Mouse (Mus musculus) heart, embryonic 13.5 days (tissue): ENCODE results near the gene Ski. TPM values are rescaled to one million over a fixed set of nuclear protein-coding genes. Genes with fewer than 3 reads are reported as not detected.

Experiments used
- ATAC-seq: fragments of 200-750 bp; cut with Nextera tagmentation; 2 replicates; pipeline ENCODE4 v1.8.0; 2017; ENCODE audit warnings: moderate TSS enrichment; ENCODE audit not compliant: insufficient number of reproducible peaks, low FRiP score, low TSS enrichment; ENCODE audit errors: extremely low read depth
- H3K27ac ChIP-seq: fragments of 300-500 bp; sonication (generic); replicated peaks from 2 replicates; pipeline ENCODE4 v1.5.1; 2015; ENCODE audit warnings: moderate library complexity, mild to moderate bottlenecking, inconsistent platforms
- H3K27me3 ChIP-seq: fragments of 300-500 bp; sonication (generic); replicated peaks from 2 replicates; pipeline ENCODE4 v1.6.1; 2015; ENCODE audit warnings: mild to moderate bottlenecking, inconsistent platforms
- H3K36me3 ChIP-seq: fragments of 300-500 bp; sonication (generic); 2 replicates; pipeline ENCODE4 v1.6.1; 2015; ENCODE audit warnings: mild to moderate bottlenecking, inconsistent platforms
- H3K4me1 ChIP-seq: fragments of 300-500 bp; sonication (generic); 2 replicates; pipeline ENCODE4 v1.6.1; 2015; ENCODE audit warnings: inconsistent platforms
- H3K4me2 ChIP-seq: fragments of 300-500 bp; sonication (generic); 2 replicates; pipeline ENCODE4 v1.6.1; 2015; ENCODE audit warnings: inconsistent platforms, mild to moderate bottlenecking, moderate library complexity
- H3K4me3 ChIP-seq: fragments of 300-500 bp; sonication (generic); 2 replicates; pipeline ENCODE4 v1.5.1; 2015; ENCODE audit warnings: moderate library complexity, mild to moderate bottlenecking, inconsistent platforms
- H3K9ac ChIP-seq: fragments of 300-500 bp; sonication (generic); 2 replicates; pipeline ENCODE4 v1.6.1; 2015; ENCODE audit warnings: inconsistent platforms, mild to moderate bottlenecking, moderate library complexity
- H3K9me3 ChIP-seq: fragments of 300-500 bp; sonication (generic); 2 replicates; pipeline ENCODE4 v1.6.1; 2016; ENCODE audit warnings: inconsistent platforms
- WGBS: fragments of 180-500 bp; shearing (Covaris S2); methylation state at CpG from one replicate; pipeline ENCODE4 v1.1.7; 2015; ENCODE audit warnings: mixed read lengths; 5-methylcytosine and 5-hydroxymethylcytosine counted together
- polyA plus RNA-seq: library from polyadenylated mRNA; unstranded; fragments of >200 nt; fragmentation: Nextera tagmentation; extraction: Ambion mirVana; gene quantifications from 2 replicates; pipeline ENCODE4 v1.2.1, GENCODE M21; 2015

The Ski gene
- polyA plus RNA-seq, 1 experiment from 2014 or later: 10.2 TPM

GRCm38 (mm10) chr4:155138451-155138850 lies 83.9 kb downstream of the Ski start:
- H3K36me3 ChIP-seq: no peaks in the 10 kb centered on the region
- no peaks in the 10 kb centered on the region for H3K9me3 ChIP-seq
- no peak overlapping the region for H3K4me3 ChIP-seq
- H3K4me1 ChIP-seq: peaks cover 63% of the 10 kb centered on the region
- 89% methylated on average over 8 of the region's 8 CpGs for WGBS
- ATAC-seq: no peak
- no peak overlapping the region for H3K9ac ChIP-seq
- H3K27ac ChIP-seq: no peak overlapping the region
- H3K27me3 ChIP-seq: no peaks in the 10 kb centered on the region
- no peak overlapping the region for H3K4me2 ChIP-seq

DNA sequence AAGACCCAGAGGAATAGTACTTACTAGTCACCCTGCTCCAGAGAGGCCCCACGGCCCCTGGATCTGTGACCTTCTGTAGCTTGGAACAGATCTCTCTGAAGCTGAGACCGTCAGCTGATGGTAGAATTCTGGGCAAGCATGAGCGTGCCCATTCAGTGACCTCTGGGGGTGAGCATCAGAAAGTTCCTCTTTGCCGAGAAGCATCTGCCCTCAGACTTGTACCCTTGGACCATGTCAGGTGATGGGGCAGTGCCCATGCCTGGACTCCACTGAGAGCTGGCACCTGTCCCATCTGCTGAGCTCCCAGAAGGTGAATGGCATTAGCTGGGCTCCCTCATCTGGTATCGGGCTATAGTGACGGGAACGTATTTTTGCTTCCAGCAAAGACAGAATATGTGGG lies 84.5 kb downstream of the Ski start:
- Histone ChIP-seq H3K9ac (peak overlapping the region; percentile 35; the same call in 1 of the 2 replicates), H3K4me2 (no peak overlapping the region), H3K9me3 (no peaks in the 10 kb centered on the region), H3K36me3 (no peaks in the 10 kb centered on the region), H3K27ac (no peak overlapping the region), H3K27me3 (no peaks in the 10 kb centered on the region), H3K4me3 (no peak overlapping the region), H3K4me1 (peaks cover 63% of the 10 kb centered on the region)
- WGBS: 76% methylated on average over 7 of the region's 7 CpGs
- no peak for ATAC-seq

GRCm38 (mm10) chr4:155135909-155136585 lies 86.3 kb downstream of the Ski start:
- WGBS: 51% methylated on average over 5 of the region's 5 CpGs
- no peak overlapping the region for H3K4me3 ChIP-seq
- no peaks in the 10 kb centered on the region for H3K36me3 ChIP-seq
- H3K27ac ChIP-seq: peak overlapping the region; percentile 95
- H3K27me3 ChIP-seq: no peaks in the 10 kb centered on the region
- H3K9ac ChIP-seq: peak overlapping the region; percentile 48
- no peaks in the 10 kb centered on the region for H3K9me3 ChIP-seq
- ATAC-seq: no peak
- no peak overlapping the region for H3K4me2 ChIP-seq
- H3K4me1 ChIP-seq: peaks cover 77% of the 10 kb centered on the region

- H3K9ac ChIP-seq: peak overlapping the region; percentile 28
- no peaks in the 10 kb centered on the region for H3K36me3 ChIP-seq
- peak overlapping the region; percentile 95 for H3K27ac ChIP-seq
- 82% methylated on average over 7 of the region's 7 CpGs for WGBS
- no peak for ATAC-seq
- H3K4me3 ChIP-seq: no peak overlapping the region
- peaks cover 77% of the 10 kb centered on the region for H3K4me1 ChIP-seq
- H3K4me2 ChIP-seq: no peak overlapping the region
- H3K27me3 ChIP-seq: no peaks in the 10 kb centered on the region
- no peaks in the 10 kb centered on the region for H3K9me3 ChIP-seq
Measured at GRCm38 (mm10) chr4:155134686-155135172, 87.7 kb downstream of the Ski start.

DNA sequence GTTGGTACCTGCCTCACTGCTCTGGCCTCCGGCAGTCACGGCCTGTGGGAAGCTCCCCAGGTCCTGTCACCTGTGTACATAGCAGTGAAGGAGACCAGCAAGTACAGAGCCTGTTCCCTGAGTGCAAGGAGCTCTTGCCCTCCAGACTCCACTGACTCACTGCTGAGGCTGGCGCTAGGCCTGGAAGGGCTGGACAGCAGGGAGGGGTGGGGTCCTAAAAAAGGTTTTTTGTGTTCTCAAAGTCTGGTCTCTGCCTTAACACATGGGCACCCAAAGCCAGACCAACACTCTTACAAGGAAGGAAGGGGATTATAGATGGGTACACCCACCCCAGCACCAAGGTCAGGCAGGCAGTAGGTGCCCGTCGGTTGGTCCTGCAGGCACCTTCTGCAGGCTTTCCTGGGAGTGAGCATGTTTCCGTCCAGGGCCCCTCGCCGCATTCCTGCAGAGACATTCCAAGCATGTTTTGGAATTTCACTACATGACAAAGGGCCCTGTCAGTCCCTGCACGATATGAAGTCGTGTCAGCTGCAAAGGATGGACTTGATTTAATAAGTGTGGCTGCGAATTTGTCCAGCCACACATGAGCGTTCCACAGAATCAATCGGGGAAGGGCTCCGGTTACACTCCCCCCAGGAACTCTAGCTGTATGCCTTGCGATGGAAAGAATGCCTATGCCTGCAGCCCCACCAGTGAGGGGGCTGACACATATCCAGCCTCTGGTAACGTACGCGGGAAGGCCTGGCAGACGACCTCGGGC lies 88.6 kb downstream of the Ski start:
- Histone ChIP-seq H3K27ac (peak overlapping the region; percentile 95), H3K4me2 (peak overlapping the region; percentile 24), H3K4me1 (peaks cover 83% of the 10 kb centered on the region), H3K36me3 (no peaks in the 10 kb centered on the region), H3K4me3 (no peak overlapping the region), H3K9ac (peak overlapping the region; percentile 66), H3K9me3 (no peaks in the 10 kb centered on the region), H3K27me3 (no peaks in the 10 kb centered on the region)
- WGBS: 18% methylated on average over 20 of the region's 20 CpGs
- 0 out of 2 replicates have a peak, but pooled peaks have one; percentile 7 for ATAC-seq

DNA sequence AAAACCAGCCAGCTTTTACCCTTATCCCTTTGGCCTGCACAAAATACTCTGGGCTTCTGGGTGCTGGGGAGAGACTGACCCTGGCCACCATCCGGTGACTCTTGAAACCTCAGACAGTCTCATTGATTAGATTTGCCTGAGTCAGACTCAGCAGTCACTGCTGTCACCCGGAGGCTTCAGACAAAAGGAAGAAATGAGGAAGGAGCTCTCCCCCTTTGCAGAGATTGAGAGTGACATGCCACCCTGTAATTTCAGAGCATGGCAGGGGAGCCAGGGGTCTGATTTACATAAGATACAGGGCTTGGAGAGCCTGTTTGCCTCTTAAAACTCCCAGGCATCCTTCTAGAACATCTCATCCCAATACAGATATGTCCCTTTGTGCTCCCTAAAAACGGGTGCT lies 89.2 kb downstream of the Ski start:
- WGBS: 21% methylated on average over 3 of the region's 3 CpGs
- Histone ChIP-seq H3K4me1 (peaks cover 90% of the 10 kb centered on the region), H3K4me2 (0 out of 2 replicates have a peak overlapping the region, but pooled peaks have one; percentile 24), H3K9me3 (no peaks in the 10 kb centered on the region), H3K4me3 (no peak overlapping the region), H3K9ac (peak overlapping the region; percentile 66), H3K27me3 (no peaks in the 10 kb centered on the region), H3K36me3 (no peaks in the 10 kb centered on the region), H3K27ac (peak overlapping the region; percentile 95)
- ATAC-seq: no peak

DNA sequence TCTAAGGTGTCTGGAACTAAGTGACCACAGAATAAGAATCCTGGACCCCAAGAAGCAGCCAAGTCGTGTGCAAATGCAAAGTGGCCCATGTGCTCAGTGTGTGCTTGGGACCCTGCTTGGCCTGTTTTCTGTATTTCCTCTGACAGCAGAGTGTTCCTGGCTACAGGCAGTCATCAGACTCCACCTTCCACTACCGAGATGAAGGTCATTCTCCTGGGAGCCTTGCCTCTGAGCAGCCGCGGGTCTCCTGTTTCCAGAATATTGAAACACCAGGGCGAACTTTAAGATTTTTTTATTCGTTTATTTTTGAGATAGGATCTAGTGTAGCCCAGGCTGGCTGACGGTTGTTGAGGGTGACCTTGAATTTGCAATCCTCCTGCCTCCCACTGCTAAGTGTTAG lies 91.8 kb downstream of the Ski start:
- Histone ChIP-seq H3K27me3 (no peaks in the 10 kb centered on the region), H3K9ac (peak overlapping the region; percentile 63), H3K4me3 (no peak overlapping the region), H3K36me3 (no peaks in the 10 kb centered on the region), H3K4me2 (no peak overlapping the region), H3K9me3 (no peaks in the 10 kb centered on the region), H3K4me1 (peaks cover 92% of the 10 kb centered on the region), H3K27ac (peak overlapping the region; percentile 97)
- WGBS: 46% methylated on average over 7 of the region's 7 CpGs
- no peak for ATAC-seq

- peaks cover 92% of the 10 kb centered on the region for H3K4me1 ChIP-seq
- no peak overlapping the region for H3K4me3 ChIP-seq
- WGBS: 42% methylated on average over 14 of the region's 14 CpGs
- no peaks in the 10 kb centered on the region for H3K9me3 ChIP-seq
- no peaks in the 10 kb centered on the region for H3K36me3 ChIP-seq
- H3K9ac ChIP-seq: peak overlapping the region; percentile 64
- peak overlapping the region; percentile 97 for H3K27ac ChIP-seq
- no peak overlapping the region for H3K4me2 ChIP-seq
- peak; percentile 51; the same call in 1 of the 2 replicates for ATAC-seq
- no peaks in the 10 kb centered on the region for H3K27me3 ChIP-seq
Measured at GRCm38 (mm10) chr4:155129996-155130395, 92.4 kb downstream of the Ski start.

DNA sequence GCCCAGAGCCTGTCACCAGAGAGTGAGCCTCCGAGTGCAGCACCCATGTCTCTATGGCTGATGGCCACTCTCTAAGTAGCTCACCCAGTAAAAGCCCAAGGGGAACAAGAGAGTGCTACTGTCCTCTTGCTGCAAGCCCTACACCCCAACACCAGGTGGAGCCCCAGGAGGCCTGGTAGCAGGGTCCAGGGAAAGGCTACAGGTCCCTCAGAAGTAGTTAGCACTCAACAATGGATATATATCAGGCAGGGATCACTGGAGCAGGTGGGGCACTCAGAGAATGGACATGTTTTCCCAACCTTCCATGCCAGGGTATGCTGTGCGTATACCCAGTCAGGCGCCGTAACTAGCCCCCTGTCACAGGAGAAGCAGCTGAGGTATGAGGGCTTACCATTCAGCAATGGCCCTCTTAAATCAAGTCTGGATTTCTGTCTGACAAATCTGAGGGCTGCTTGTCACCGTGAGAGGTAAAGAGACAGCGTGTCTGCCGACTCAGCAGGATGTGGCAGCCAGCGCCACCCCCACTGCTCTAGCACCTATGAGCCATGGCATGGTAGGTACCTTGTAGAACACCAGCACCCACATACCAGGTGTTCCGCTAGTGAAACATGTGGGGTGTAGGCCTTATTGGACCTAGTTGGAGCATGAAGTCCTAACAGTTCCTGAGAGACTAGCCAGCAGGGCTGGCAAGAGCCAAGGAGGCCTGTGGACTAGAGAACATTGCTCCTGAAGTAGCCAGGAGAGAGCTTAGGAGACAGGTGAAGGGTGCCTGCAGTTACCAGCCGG lies 93.1 kb downstream of the Ski start:
- Histone ChIP-seq H3K4me2 (no peak overlapping the region), H3K4me1 (peaks cover 92% of the 10 kb centered on the region), H3K27ac (peak overlapping the region; percentile 97), H3K9ac (peak overlapping the region; percentile 64), H3K9me3 (no peaks in the 10 kb centered on the region), H3K27me3 (no peaks in the 10 kb centered on the region), H3K4me3 (no peak overlapping the region), H3K36me3 (no peaks in the 10 kb centered on the region)
- 82% methylated on average over 10 of the region's 10 CpGs for WGBS
- no peak for ATAC-seq

GRCm38 (mm10) chr4:155128411-155128810 lies 94.0 kb downstream of the Ski start:
- Histone ChIP-seq H3K4me1 (peaks cover 92% of the 10 kb centered on the region), H3K36me3 (no peaks in the 10 kb centered on the region), H3K27me3 (no peaks in the 10 kb centered on the region), H3K9me3 (no peaks in the 10 kb centered on the region), H3K27ac (no peak overlapping the region), H3K9ac (peak overlapping the region; percentile 64; the same call in 1 of the 2 replicates), H3K4me2 (no peak overlapping the region), H3K4me3 (no peak overlapping the region)
- 79% methylated on average over 15 of the region's 15 CpGs for WGBS
- ATAC-seq: no peak
